Mouse (Mus musculus): ENCODE measurements at regions not wholly inside any gene's neighbourhood (a gene's known extent, or its start where the extent isn't known, plus 50 kb on each side); places are given as distances from the start of the nearest gene placed in this dataset.

- no peak for ATAC-seq (replicated peaks; ENCODE audit: poor library complexity, severe bottlenecking)
Measured at GRCm38 (mm10) chr8:35293437-35294126, 472.0 kb upstream of the Gm19410 start.

- ATAC-seq (replicated peaks; ENCODE audit: poor library complexity, severe bottlenecking), result no peak
Measured at GRCm38 (mm10) chr8:35296936-35297335, 468.7 kb upstream of the Gm19410 start.

DNA sequence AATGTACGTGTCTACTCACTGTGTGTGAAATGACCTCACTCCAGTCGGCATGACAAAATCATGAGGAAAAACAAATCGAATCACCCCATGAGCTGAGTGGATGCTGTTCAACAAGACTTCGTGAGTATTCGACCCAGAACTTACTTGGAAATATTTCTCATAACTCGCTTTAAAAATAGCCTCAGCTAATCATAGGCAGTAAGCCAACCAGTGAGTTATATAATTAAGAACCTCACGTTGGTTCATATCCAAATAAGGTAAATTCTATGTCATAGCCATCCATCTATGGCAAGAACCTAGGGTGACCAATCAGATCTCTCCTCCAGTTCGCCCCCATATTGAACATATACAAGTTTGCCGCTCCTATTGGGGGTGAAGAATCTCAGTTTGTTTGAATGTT is 466.5 kb upstream of the Gm19410 start:
- no peak for ATAC-seq (replicated peaks; ENCODE audit: poor library complexity, severe bottlenecking)

DNA sequence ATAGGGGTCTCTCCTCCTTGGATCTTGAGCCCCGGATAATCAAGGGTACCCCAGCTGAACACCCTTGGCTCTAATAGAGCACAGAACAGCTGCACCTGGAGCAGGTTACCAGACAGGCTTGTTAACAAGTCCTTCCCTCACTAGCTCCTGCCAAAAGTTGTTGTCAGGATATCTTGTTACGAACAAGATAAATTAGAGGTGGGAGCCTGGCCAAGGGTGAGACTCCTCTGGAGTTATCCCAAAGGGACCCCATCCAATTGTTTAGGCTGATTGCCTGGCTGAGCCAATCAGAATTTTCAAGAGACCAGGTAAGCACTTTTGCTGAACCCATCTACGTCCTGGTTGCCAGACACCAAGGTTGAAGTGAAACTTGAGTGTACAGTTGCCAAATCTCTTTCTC is 465.2 kb upstream of the Gm19410 start:
- ATAC-seq (replicated peaks; ENCODE audit: poor library complexity, severe bottlenecking), result no peak

DNA sequence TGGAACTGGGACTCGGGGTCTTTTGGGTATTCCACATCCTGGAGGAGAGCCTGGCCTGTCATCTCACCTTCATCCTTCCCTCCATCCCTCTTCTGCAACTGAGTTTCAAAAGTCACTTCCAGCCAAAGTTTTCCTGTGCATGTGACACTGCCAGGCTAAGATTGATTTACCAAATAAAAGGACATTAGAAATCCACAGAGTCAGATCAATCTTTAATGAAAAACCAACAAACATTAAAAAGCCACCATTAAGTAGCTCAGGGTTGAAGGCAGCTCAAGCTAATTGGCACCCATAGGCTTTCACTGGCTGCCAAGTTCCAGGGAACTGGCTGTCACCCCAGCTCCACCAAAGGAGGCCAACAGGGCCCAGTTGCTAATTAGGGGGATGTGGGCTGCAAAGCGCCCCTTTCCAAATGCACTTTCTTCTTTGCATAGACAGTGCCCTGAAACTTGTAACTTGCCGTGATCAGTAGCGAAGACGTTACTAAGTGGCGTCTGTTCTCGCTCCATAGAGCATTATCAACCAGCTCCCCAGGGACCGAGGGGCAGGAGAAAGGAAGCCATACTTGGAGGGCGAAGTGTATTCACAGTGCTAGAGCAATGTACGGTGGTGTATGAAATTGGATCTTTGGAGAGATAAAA is 464.6 kb upstream of the Gm19410 start:
- ATAC-seq (replicated peaks; ENCODE audit: poor library complexity, severe bottlenecking), result no peak

GRCm38 (mm10) chr8:35302856-35303255 is 462.7 kb upstream of the Gm19410 start:
- ATAC-seq (replicated peaks; ENCODE audit: poor library complexity, severe bottlenecking), result no peak

DNA sequence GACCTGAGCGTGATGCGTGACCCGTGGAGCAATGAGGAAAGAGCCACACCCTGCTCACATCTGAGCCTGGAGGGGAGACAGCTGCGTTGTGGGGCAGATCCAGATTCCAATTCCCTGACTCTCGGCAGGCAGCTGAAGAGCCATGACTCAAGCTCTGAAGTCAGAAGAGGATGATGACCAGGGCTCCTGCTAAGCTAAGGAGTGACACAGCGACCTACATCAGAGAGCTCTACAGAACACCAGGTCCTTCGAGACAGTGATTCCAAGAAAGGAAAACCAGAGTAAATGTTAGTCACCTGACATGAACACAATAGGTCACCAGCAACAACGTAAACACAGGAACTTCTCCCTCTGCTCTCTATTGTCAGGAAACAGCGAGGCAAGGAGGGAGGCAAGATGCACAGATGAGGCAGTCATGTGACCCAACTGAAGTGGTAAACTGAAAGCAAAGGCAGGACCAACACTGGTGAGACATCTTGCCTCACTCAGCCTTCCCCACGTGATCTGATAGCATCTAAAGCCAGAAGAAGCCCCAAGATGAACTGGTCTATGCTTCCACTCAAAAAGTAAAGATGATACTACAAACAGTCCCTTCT is 444.2 kb upstream of the Gm19410 start:
- ATAC-seq (replicated peaks; ENCODE audit: poor library complexity, severe bottlenecking), result no peak

- ATAC-seq (replicated peaks; ENCODE audit: poor library complexity, severe bottlenecking), result no peak
Measured at GRCm38 (mm10) chr8:35323180-35323975, 442.2 kb upstream of the Gm19410 start.

Measured in granulocyte monocyte progenitor cell, adult 5-6 weeks (primary cell).